Mouse (Mus musculus) hindlimb bud, embryonic 11.5 days (tissue): Measurements from ENCODE around the gene Mrps10.
"Not testable (repeated sequence)": the region's sequence is repeated elsewhere in the genome, so short reads cannot be mapped to it uniquely, and the experiment has no call there.

Experiments
- DNase-seq: peaks from one replicate; pipeline ENCODE4 v3.0.0-alpha.2; 2012; ENCODE audit warnings: low read depth, low spot score; ENCODE audit errors: extremely low spot score

Mrps10 gene

GRCm38 (mm10) chr17:47381917-47382316 is 13.2 kb downstream of the Mrps10 start:
- no peak for DNase-seq

GRCm38 (mm10) chr17:47383266-47383665 is 14.6 kb downstream of the Mrps10 start:
- no peak for DNase-seq

DNA sequence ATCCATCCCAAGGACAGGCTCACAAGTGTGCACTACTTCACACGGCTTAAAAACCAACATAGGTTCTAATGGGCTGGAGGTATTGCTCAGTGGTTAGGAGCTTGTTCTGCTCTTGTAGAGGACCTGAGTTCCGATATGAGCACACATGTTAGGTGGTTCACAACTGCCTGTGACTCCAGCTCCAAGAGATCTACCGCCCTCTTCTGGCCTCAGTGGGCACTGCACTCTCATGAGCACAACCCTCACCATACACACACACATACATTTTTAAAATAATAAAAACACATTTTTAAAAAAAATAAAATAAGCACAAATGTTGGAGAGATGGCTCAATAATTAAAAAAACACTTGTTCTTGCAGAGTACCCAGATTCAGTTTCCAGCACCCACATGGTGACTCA is 15.4 kb downstream of the Mrps10 start:
- no peak for DNase-seq

GRCm38 (mm10) chr17:47385145-47385544 is 16.5 kb downstream of the Mrps10 start, which contains the start of gene Guca1b:
TSS of gene Guca1b (plus strand) at chr17:47385393.
- no peak for DNase-seq

- DNase-seq, result no peak
Measured at GRCm38 (mm10) chr17:47386649-47387048, 18.0 kb downstream of the Mrps10 start.

DNA sequence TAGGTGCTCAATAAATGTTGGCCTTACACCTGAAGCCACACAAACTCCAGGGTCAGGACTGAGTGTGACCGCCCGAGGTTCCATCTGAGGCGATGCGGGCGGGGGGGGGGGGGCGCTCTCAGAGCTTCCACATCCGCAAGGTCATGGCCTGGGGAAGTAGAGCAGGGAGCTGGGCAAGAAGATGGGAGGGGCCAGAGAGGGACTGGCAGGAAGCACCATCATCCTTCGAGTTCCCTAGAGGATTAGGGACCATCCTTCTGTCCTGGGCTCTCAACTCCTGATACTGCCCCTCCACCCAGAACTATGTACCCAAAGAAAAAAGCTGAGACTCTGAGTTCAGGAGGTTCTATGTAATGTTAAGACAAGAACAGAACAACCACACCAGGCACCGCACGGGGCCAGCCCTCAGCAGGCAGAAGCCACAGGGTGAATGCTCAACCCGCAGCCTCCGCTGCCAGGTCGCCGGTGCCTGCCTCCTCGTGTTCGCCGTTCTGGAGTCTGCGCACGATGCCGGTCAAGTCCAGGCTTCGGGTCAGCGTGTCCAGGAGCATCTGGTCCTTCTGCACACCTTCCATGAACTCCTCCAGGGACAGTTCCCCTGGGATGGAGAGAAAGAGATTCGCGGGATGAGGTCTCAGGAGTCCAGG is 25.7 kb downstream of the Mrps10 start:
- no peak for DNase-seq

- DNase-seq, result no peak
Measured at GRCm38 (mm10) chr17:47395376-47395913, 26.8 kb downstream of the Mrps10 start.

DNA sequence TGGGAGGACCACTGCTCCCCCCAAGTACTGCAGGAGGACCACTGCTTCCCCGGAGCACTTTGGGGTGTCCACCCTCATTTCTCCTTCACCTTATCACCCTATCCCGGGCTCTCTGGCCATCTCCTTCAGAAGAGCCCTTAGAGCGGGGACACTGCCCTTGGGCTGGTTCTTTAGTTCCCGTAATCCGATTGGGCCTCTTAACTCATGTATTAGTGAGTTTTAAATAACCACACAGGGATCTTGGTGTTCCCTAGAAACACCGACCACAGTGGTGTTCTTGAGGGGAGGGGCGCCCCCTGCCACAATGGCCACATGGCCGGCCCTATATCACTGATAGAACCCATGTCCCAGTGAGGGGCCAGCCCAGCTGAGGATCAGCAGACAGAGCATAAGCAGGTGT is 30.4 kb downstream of the Mrps10 start:
- DNase-seq, result no peak

GRCm38 (mm10) chr17:47400451-47400850 is 31.8 kb downstream of the Mrps10 start, which contains the start of gene Guca1a:
TSS of gene Guca1a (minus strand) at chr17:47400584.
- DNase-seq, result no peak

DNA sequence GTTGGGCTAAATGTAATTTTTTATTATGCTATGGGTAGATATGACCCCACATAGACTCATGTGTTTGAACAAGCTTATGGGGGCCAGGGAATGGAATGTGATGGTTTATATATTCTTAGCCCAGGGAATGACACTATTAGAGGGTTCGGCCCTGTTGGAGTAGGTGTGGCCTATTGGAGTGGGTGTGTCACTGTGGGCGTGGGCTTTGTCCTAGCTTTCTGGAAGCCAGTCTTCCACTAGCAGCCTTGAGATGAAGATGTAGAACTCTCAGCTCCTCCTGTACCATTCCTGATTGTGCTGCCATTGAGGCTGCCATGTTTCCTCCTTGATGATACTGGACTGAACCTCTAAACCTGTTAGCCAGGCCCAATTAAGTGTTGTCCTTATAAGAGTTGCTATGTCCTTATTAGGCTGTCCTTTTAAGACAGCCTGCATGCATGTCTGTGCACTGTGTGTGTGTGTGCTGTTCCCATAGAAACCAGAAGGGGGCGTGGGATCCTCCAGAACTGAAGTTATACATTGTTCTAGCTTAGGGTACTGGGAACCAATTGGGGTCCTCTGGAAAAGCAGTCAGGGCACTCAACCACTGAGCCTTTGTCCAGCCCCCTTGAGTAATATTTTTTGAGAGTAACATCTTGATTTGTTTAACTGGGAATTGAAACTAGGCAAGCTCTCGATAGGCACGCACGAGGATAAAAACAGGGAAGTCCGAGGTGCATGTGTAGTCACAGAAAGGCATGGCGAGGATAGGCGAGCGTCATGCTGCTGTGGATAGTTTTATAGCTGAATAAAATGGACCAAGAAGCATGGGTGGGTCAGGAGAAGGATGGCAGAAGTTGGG is 39.2 kb downstream of the Mrps10 start:
- no peak for DNase-seq

DNA sequence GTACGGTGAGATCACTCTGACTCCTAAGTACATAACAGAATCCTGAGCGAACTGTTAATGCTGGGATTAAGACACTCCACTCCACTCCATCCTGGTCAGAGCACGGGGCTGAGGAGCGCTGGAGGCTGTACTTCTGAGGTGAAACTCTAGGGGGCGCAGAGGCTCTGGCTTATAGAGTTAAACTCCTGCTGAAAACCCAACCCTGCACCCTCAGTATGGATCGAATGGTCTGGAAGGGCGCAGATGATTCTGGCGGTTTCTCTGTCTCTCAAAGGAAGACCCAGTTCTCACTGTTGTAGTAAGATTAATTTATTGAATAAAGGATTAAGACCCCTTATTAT is 39.8 kb downstream of the Mrps10 start:
- DNase-seq, result no peak

GRCm38 (mm10) chr17:47409897-47410861 is 41.5 kb downstream of the Mrps10 start:
- DNase-seq, result not testable (repeated sequence)

DNA sequence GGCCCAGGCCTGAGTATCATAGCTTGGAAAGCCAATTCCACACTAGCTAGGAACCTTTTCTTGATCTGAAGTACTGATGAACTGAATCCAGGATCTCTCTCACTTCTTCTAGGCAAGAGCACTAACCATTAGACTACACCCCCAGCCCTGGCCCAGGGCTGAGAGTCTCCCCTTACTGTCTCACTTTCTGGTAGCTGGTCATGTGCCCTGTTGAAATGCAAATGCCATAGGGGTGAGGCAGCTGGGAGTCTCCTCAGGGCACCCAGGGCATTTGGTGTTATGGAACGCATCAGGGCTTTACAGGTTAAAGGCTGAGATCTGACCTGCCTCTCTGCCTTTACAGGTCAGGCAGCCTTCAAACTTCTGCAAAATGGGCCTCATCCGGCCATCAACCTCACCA is 51.5 kb downstream of the Mrps10 start:
- DNase-seq, result no peak

GRCm38 (mm10) chr17:47421566-47421965 is 52.9 kb downstream of the Mrps10 start:
- no peak for DNase-seq

- not testable (repeated sequence) for DNase-seq
Measured at GRCm38 (mm10) chr17:47422616-47423015, 53.9 kb downstream of the Mrps10 start.

- no peak for DNase-seq
Measured at GRCm38 (mm10) chr17:47424186-47424585, 55.5 kb downstream of the Mrps10 start.

DNA sequence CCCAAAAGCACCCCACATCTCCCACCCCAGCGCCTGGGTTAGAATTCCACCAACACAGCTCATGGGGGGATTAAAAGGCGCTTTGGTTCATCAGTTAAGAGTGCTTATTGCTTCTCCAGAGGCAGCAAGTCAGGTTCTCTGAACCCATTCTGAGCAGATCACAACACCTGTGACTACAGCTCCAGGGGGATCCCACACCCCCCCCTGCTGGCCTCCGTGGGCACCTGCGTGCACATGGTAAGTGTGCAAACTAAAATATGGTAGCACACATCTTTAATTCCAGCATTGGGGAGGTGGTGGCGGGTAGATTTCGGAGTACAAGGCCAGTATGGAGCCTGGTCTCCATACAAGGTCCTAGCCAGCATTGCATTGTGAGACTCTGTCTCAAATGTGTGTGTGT is 58.6 kb downstream of the Mrps10 start:
- no peak for DNase-seq

DNA sequence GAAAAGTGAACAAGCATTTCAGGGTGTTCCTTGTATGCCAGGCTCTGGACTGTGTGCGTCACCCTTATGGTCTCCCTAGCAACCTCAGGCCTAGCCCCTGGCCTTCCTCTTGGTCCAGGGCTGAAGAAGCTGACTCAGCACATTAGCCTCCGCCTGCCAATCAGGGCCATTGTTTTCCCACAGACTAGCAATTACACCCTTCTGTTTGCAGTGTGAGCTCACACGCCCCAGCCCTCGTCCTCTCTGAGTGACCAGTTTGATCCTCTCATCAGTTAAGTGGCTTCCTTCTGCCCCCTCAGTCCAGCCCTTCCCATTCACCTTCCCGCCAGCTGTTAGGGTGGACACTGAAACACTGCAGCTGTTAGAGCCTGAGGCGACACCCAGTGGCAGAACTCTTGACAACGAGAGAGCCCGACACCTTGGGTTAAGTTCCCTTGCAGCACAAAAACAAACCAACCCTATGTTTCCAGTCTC is 60.2 kb downstream of the Mrps10 start:
- DNase-seq, result no peak

DNA sequence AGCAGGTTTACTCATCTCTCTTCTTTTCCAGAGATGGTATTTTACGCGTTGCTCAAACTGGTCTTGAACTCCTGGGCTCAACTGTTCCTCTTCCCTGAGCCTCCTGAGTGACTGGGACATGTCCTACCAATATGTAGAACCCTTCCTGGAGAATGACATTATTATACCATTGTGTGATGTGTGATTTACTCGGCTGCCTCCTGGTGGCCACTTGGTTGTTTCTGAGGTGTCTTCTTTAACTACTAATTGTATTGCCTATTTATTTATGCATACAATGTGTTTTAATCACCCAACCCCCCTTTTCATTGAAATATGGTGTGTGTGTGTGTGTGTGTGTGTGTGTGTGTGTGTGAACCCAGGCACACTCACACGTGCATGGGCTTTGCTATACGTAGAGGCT is 62.1 kb downstream of the Mrps10 start:
- DNase-seq, result no peak
